Mouse (Mus musculus): ENCODE measurements around the gene Smc5. TPM values are rescaled to one million over a fixed set of nuclear protein-coding genes. Genes with fewer than 3 reads are reported as not detected.

Smc5 gene
- total RNA-seq (2022), result 10 to 100 TPM; 31.9 to 34.7 (median 34.3) TPM

DNA sequence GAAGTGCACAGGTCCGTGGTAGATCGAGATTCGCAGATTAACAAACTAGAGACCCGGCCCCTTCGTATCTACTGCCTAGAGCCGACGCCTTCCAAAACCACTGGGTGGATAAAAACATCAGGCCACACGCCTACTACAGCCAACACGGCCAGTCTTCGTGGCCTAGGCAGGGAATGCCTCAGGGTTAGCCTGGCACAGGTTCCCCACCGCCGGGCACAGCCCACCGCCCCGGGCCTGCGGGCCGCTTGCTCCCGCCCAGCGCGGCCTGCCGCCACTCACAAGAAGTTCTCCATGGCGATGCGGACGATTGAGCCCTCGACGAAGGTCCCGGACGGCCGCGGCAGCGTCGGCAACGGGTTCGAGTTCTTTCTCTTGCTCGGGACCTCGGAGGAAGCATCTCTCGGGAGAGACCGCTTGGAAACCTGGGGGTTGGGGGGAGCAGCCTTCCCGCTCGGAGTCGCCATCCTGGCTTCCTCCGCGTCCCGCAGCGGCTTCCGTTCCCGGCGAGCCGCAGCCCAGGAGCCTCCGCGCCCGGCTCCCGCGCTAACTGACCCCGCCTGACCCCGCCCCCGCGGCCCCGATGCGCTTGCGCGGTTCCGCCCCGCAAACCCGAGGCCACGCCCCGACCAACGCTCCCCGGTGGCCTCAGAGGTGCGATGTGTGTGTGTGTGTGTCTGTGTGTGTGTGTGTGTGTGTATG lies at the start of gene Smc5:
Gene Smc5 (minus strand): TSS at position 543 of the 699 bp plus-strand sequence.
- peak; percentile 78 to 81 for DNase-seq (ENCODE audit: low spot score in 2 of 2)

DNA sequence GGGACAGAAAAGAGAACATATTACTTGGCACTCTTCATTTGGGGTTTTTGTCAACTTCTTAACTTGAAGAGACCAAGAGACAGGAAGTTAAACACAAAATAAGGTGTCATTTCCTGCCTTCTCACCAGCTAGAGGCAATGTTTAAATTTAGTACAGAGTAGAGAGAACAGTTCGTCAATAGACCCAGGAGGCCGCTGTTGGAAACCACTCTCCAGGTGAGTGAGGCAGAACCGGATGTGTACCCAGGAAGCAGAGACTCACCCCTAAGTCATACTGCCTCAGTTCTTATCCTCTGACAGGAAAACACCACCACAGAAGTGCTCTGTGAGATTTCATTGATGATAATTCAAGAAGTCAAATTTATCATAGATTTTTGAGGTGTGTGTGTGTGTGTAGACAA lies 49.4 kb upstream of the Smc5 start:
- DNase-seq (ENCODE audit: low spot score in 2 of 2), result no peak

DNA sequence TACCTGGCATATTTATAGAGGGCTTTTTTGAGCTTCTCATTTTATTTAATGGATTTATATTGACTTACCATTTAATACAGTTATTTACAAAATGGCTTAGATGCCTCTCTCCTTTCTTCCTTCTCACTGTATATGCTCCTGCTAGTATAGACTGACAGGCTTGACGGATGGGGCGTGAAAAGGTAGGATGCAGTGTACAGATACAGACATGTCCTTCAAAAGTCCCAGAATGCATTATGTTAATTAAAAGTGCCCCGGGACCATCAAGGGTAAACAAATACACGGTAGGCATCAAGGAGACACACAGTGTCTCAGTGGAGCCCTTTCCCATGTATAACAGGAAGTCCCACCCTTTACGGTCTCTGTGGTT lies 44.3 kb upstream of the Smc5 start:
- DNase-seq (ENCODE audit: low spot score in 2 of 2), result no peak

DNA sequence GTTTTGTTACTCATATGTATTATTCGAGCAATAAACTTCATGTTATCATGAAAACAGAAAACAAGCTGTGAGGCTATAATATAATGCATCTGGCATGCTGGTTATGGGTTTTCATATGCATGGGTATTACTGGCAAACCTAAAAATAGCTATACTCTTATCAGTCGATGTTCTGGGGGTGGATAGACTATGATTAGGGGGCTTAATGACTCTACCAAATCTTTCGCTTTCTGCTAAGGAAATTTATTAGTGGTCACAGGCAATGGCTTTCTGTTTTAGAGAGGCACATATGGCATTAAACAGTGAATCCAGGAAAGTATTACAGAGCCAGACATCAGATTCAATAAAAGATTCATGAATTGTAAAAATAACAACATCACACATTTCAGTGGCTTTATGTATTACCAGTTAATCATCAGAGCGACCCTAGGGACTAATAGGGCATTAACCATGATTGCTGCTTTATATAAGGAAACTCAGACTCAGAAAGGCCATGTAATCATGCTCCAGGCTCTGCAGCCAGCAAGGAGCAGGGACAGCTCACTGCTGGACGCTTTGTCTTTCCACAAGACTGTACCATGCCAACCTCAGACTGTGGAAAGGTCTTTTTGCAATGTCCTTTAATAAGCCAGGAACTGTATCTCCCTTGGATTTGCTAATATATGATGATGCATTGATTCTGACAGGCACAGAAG lies 43.7 kb upstream of the Smc5 start:
- DNase-seq (ENCODE audit: low spot score in 2 of 2), result no peak

DNA sequence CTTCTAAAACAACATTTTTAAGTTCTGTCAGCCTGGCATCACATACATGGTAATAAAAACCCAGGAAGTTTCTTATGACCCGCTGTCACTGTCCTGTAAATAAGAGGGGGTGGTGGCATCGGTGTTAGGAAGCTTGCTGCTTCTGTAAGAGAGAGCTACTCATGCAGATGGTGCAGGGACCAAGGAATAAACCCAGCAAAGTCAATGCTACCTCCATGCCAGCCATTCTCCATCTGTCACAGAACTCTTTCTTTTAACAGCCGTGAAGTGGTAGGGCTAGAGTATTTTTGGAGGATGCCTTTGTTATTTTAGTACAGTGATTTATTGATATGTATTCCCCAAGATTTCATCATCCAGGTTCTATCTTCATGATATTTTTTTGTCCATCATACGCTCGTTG lies 43.2 kb upstream of the Smc5 start:
- DNase-seq (ENCODE audit: low spot score in 2 of 2), result no peak

DNA sequence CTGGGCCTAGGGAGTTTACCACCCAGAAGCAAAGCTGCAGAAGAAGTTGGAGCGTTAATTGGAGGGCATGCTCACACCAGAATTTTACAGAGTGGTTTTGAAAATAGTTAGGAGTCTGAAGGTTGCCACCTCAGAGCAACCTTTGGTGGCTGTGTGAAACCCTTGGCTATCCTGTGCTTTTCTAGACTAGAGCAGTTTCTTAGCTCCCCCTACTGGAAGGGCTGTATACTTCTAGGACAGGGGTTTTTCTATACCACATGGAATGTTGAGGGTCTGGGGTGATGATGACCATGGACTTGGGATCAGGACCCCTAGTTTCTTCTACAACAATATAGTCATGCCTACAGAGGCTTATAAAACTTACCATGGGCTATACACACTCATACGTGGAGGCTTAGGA lies 36.3 kb upstream of the Smc5 start:
- DNase-seq (ENCODE audit: low spot score in 2 of 2), result no peak

DNA sequence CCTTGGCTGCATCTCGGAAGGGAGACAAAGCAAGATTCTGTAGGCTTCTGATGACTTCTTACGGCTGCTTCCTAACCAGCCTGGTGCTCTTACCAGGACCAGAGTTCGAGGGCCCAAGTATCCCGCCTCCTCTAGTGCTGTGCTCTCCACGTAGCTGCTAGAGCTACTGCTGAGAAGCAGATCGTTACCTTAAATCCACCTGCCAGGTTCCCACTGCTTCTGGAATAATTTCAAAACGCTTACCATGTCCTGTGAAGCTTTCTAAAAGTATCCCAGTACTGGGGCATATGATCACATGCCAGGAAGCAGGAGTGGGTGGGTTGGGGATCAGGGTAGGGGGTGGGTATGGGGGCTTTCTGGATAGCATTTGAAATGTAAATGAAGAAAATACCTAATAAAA lies 33.0 kb upstream of the Smc5 start:
- no peak for DNase-seq (ENCODE audit: low spot score in 2 of 2)

DNA sequence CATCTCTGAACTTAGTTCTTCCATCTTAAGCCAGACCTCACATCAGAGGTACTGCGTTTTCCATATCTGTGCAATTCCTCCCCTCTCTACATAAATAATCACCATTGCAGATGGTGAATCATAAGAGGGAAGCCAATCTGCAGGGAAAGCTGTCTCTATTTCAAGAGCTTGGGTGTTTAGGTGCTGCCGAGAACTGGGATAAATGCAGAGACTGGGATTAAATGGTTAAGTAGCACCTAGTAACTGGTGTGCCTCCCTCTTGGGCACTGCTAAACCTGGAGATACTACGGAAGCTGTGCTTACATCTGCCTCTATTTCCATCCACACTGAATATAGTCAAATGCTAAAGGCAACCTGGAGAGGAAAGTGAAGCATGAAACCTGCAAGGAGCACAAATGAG lies 26.3 kb upstream of the Smc5 start:
- peak in 1 of 2 experiments; percentile 48 for DNase-seq (ENCODE audit: low spot score in 2 of 2)

DNA sequence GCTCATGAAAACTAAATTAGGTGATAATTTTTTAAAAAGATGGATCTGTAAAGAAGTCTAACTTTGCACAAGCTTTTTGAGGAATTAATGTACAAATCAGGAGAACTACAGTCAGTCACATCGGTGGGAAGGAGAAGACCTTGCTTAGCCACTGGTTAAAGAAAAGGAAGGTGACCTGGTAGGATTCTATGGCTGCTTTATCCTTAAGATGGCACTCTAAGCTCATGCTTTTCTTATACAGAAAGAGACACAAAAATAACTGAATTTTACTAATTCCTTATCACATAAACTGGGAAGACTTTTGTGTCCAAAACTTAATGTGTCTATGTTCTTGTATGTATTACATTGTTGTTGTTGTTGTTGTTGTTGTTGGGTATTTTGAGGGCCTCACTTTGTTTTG lies 25.2 kb upstream of the Smc5 start:
- DNase-seq (ENCODE audit: low spot score in 2 of 2), result no peak

DNA sequence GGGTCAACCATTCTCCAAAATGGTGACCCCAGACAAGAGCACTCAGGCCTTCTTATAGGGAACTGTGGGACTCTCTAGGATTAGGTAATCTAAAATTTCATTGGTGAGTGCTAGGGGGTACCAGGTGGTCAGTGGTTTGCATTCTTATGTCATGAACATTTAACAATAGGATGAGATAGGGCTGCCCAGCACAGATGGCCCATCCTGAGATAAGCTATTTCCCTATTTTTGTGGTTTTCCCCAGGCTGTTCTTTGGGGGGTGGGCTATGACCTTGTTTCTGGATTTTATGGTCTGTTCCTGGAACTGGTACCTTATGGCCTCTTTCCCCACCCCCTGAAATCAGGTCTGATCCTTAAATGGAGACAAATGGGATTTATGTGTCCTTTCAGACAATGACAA lies 23.5 kb upstream of the Smc5 start:
- no peak for DNase-seq (ENCODE audit: low spot score in 2 of 2)

DNA sequence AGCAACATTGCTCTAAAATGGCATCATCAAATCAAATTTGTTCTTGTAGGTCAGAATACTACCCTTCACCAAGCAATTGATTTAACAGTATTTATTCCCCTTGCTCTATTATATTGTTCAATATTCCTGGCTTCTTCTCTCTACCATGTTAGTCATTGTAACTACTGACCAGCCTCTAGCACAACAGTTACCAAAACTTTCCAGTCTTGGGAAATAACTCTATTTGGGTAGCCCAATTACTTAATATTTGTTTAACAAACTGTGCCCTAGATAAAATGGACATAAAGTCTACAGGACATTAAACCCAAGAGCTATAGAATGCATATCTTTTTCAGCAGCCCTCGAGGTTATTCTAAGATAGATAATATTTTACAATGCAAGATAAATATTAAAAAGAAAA lies 15.6 kb upstream of the Smc5 start:
- DNase-seq (ENCODE audit: low spot score in 2 of 2), result no peak

DNA sequence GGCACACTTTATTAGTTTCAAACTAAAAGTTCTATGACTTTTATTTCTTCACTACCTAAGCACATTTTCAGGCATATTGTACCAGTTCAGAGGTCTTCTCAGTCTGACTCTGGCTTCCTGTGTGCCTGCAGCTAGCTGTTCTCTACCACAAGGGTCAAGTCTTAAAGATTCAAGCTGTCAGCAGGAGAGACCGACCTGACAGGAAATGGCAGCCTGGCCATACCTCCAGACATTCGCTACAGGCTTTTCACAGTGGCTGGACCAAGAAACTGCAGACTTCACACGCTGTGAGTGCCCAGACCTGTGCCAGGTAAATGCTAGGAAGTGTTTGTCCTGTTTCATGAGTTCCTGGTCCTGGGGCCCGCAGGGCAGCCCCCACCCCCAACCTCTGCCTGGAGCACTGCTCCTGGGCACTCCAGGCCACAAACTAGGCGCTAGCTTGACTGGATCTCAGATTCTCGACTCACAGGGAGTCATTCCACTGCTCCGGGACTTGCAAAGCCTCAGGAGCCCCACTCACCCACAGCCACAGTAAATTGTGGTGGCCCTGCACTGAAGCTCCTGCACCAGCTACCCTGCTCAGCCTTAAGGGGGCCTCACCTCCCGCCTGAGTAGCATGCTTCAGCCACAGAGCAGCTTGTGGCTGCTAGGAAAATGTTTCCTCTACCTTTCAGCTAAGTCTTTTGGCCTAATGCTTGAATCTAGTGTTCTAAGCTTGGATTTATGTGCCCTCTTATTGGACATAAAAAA lies 8.4 kb upstream of the Smc5 start:
- DNase-seq (ENCODE audit: low spot score in 2 of 2), result no peak

DNA sequence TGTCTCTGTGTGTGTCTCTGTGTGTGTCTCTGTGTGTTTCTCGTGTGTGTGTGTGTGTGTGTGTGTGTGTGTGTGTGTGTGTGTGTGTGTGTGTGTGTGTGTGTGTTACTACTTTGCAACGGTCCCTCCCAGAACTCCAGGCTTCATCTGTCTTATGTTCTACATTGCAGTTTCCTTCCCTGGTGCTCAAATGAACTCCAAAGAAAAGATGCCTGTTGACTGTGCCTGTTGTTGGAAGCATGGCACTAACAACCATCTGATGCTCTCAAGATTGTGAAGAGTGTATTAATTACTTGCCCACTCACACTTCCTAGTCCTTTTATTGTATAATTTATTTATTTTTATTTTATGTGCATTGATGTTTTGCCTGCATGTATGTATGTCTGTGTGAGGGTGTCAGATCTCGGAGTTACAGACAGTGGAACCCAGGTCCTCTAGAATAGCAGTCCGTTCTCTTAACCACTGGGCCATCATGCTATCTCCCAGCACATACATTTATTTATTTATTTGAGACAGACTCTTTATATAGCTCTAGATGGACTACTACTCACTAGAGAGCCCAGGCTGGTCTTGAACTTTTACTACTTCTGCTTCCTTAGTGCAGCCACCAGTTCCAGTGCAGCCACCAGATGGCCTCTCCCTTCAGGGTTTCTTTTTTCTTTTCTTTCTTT lies 492 bp upstream of the Smc5 start:
- DNase-seq (ENCODE audit: low spot score in 2 of 2), result no peak

DNA sequence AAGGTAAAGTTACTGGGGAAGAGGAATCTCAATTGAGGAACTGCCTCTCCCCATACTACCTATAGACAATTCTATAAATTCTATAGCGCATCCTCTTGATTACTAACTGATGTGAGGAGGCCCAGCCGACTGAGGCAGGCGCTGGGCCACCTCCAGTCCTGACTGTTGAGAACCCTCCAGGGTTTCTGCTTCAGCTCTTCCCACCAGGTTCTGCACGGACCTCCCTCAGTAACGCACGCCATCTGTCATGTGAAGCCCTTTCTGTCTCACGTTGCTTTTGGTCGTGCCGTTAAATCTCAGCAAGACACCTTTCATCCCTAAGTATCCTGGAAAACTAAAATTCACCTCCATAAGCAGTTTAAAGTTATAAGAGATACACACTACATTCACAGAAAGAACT lies 16.9 kb downstream of the Smc5 start:
- no peak for DNase-seq (ENCODE audit: low spot score in 2 of 2)

DNA sequence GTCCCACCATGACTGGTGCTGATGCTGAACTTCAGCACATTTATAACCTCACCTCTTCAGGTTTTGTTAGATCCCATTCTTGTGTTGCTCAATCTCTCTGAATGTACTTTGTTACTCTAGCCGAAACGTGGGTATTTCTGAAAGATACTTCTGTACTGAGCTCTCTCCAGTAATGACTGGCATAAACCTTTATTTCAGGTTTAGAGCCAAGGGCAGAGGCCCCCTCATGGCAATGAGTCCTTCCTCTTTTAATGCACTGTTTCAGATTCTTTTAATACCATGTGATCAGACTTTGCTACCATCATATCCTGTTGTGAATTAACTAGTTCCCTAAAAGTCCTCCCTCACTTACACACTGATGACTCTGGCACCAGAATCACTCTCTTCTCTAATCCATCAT lies 27.2 kb downstream of the Smc5 start:
- no peak for DNase-seq (ENCODE audit: low spot score in 2 of 2)

DNA sequence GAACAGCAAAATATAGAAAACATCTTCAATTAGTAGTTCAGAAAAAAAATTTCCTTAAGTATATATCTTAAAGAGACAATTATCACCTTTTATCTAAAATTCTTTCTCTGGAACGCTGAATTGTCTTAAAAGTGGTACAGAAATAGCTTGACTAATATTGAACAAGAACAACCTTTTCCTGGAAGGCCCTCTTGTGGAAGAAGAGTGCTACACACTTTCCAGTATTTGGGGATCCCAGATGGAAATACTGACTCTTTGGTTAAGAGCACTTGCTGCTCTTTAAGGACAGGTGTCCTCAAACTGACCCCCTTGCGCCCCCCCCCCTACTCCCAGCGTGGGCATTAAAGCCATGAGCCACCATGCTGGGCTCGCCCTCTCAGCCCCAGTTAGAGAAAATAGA lies 48.6 kb downstream of the Smc5 start:
- no peak for DNase-seq (ENCODE audit: low spot score in 2 of 2)

DNA sequence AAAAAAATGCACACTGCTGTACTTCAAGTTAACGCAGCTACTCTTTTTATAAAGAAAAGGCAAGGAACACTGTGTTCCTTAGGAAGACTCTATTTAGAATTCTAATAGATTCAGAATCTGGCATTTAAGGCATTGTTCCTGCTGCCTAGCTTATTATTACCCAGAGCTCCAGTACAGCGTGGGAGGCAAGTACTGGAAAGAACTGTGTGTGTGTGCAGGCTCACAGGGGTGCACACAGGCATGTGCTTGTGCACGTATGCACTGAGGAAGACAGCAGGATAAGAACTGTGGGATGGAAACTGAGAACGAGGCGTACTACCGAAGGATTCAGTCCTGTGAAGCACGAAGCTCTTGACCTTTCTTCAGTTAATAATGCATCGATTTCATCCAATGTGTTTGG lies 59.4 kb downstream of the Smc5 start:
- DNase-seq (ENCODE audit: low spot score in 2 of 2), result peak; percentile 30 to 84

DNA sequence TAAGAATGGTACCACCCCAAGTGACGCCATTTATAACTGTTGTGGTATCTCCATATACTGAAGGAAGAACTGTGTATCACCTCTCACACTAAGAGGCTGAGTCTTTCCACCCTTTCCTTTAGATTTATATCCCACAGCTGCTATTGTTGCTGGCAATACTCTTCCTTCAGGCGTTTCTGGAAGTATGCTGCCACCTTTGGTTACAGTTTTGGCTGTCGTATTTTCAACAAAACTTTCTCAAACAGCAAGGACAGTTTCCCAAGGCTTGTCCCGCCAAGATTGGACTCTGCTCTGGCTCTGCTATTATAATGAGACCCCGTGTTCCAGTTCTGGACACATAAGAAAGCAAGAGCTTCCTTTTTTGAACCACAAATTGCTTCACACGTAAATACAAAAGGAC lies 62.4 kb downstream of the Smc5 start:
- DNase-seq (ENCODE audit: low spot score in 2 of 2), result no peak

DNA sequence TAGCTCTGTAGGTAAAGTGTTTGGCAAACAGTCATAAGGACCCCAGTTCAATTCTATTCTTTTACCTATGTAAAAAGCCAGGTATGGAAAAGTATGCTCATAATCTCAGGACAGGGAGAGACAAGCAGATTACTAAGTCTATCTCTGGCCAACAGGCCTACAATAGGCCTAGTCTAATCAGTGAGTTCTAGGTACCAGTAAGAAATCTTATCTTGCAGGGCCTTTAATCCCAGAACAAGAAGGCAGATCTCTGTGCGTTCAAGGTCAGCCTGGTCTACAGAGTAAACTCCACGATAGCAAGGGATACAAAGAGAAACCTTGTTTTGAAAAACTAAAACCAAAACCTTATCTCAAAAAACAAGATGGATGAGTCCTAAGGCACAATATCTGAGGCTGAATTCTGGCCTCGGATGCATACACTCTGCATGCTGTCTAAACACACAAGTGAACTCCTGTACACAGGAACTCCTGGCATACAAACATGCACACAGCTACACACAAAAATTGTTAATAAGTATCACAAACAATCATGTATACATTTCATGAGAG lies 70.1 kb downstream of the Smc5 start:
- no peak for DNase-seq (ENCODE audit: low spot score in 2 of 2)

DNA sequence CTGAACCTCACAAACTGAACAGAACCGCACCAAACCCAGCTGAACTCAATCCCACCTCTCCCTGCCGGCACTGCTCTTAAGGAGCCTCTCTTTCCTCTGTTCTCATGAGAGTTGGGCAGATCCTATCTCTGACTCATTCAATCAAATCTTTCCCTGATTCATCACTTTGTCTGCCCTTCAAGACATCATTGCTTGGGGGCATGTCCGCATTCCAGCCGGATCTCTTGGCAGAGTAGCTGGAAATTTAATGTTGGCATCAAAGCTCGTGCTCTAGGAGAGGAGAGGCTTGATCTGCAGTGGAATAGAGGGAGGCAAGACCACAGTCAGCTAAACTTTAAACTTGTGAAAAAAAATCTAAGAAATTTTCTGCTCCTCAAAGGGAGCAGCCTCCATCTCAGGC lies 71.6 kb downstream of the Smc5 start:
- no peak for DNase-seq (ENCODE audit: low spot score in 2 of 2)

DNA sequence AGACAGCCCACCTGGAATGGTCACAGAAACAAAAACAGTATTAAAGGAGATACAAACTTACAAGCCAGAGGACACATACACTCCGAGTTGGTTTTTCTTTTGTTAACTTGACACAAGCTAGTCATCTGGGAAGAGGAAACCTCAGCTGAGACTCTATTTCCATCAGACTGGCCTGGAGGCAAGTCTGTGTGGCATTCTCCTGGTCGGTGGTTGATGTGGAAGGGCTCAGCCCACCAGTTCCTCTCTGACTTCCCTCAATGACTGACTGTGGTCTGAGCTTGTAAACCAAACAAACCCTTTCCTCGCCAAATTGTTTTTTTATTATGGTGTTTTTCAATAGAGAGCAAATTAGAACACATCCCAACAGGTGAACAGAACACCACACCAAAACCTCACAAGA lies 80.6 kb downstream of the Smc5 start:
- DNase-seq (ENCODE audit: low spot score in 2 of 2), result no peak

DNA sequence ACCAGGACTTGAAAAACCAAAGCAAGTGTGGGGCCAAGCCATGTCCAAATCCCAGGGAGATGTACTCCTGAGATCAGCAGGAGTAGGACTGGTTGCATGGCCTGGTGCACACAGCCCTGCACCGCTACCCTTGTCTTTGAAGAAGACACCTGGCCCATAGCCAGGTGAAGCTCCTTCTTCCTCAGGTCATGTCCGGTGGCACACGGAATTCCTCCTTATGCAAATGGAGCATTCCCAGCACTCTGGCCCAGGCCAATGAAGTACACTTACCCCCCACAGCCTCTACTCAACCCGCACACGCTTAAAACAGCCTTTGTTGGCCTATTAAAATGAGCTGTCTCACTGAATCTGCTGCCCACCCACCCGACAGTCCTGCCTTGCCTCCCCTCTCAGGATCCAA lies 82.2 kb downstream of the Smc5 start:
- no peak for DNase-seq (ENCODE audit: low spot score in 2 of 2)
